Mouse (Mus musculus) thymus, adult 2 months (tissue): ENCODE measurements at regions not wholly inside any gene's neighbourhood (a gene's known extent, or its start where the extent isn't known, plus 50 kb on each side); places are given as distances from the start of the nearest gene placed in this dataset.

Experiments used
- CTCF ChIP-seq: fragments of 200-500 bp; IDR thresholded peaks from 2 replicates; pipeline ENCODE4 v1.5.1; 2012; ENCODE audit warnings: mild to moderate bottlenecking, control low read depth, low read length, moderate library complexity, borderline replicate concordance; ENCODE audit not compliant: control insufficient read depth, poor library complexity, insufficient read depth; ENCODE audit errors: extremely low read depth
- POLR2A ChIP-seq: fragments of 200-500 bp; IDR thresholded peaks from 2 replicates; pipeline ENCODE4 v1.6.1; 2012; ENCODE audit warnings: mild to moderate bottlenecking, low read length, control low read depth, moderate library complexity; ENCODE audit not compliant: control insufficient read depth, poor library complexity, insufficient read depth; ENCODE audit errors: extremely low read depth

DNA sequence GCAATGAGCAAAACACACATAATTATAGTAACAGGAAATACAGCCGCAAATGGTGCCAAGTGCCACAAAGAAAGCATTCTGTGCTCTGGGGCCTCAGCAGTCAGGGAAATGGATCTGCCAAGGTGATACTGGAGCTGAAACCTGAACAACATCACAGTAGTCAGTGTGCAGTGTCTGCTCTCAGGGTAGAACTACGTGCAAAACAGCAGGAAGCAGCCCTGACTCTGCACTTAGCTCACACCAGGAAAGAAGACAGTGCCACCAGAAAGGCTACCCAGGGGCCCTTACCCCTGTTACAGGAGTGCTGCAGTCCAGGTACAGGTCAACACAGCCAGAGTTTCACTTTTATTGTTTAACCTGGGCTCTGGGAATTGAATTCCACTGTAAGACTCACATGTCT is 54.0 kb upstream of the Tbl1xr1 start:
- TF ChIP-seq CTCF (no peak), POLR2A (no peak)
